Mouse (Mus musculus): ENCODE measurements at regions not wholly inside any gene's neighbourhood (a gene's known extent, or its start where the extent isn't known, plus 50 kb on each side); places are given as distances from the start of the nearest gene placed in this dataset.
"Not testable (repeated sequence)": the region's sequence is repeated elsewhere in the genome, so short reads cannot be mapped to it uniquely, and the experiment has no call there.

DNA sequence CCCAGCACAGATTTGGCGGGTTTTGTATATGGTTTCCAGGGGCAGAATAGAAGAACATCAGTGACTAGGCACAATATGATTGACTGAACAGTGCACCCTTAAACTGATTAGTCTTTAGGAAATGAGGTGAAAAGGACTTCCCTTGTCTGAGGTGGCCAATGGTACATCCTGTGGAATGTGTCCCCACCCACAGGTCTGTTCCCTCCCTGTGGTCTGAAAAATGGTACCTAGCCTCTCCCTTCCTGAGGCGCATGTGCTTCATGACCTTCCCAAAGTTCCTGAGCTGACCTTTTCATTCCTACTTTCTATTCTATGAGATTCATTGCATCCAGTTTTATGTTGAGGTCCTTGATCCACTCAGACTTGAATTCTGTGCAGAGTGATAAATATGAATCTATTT is 76.0 kb downstream of the Zfp97 start:
- WGBS = 98% methylated on average over 2 of the region's 2 CpGs

DNA sequence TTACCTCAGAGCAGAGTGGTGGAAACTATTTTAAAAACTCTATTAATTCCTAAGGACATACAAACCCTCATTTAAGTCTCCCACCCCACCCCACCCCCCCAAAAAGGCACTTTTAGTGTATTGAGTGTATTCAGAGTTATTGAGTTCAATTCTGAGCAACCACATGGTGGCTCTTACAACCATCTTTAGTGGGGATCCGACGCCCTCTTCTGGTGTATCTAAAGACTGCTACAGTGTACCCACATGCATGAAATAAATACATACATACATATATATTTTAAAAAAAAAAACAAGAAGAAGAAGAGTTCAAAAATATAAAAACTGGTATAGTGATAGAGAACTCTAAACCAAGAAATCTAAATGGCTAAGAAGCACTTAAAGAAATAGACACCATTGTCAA is 107.9 kb downstream of the Zfp97 start:
- DNase-seq (ENCODE audit: low read depth, low spot score) = no peak
- WGBS = 48% methylated on average over 2 of the region's 2 CpGs

More for the DNA sequence above, 76.0 kb downstream of the Zfp97 start:
- DNase-seq (ENCODE audit: low read depth, low spot score) = not testable (repeated sequence)

DNA sequence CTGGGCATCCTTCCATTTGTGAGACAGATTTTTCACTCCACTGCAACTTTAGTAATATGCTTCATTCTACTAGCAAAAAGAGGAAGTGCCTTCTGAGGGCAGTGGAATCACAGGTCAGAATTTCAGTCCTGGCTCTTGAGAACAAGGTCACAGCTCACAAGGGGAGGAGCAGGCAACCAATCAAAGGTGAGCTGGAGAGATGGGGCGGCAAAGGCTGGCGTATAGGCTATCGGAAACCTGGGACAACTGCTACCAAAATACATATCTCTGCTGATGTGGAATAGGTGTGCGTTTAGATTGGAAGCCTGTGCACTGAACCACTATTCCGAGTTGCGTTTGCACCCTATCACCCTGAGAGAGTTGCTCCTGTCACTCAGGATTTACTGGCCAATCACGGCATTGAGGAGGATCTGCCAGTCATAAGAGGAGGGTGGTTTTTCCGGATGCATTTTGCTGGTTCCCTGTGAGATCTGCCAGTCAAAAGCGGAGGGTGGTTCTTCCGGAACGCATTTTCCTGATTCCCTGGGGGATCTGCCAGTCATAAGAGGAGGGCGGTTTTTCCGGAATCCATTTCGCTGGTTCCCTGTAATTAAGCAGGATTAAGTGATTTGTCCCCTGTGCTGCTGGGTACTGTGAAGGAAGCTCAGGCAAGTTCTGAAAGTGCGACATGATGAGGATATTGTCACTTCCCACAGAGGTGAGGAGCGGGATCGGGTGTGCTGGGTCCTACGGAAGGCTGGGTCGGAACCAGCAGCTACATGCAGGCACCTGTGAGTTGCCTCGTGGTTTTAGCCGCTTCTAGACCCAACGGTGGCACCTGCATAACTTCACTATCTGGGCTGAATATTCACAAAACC is 113.3 kb downstream of the Zfp97 start:
- peak; percentile 91 for DNase-seq (ENCODE audit: low read depth, low spot score)
- under 1% methylated on average over 22 of the region's 22 CpGs for WGBS

DNA sequence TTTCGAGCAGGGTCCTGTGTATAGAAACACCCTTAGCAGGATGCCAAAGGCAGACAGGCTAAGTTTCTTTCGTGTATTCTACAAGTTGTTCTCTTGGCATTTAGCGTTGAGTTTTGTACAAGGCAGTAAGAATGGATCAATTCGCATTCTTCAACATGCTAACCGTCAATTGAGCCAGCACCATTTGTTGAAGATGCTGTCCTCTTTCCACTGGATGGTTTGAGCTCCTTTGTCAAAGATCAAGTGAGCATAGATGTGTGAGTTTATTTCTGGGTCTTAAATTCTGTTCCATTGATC is 113.9 kb downstream of the Zfp97 start:
- DNase-seq (ENCODE audit: low read depth, low spot score) = not testable (repeated sequence)
- 0% methylated on average over 5 of the region's 5 CpGs for WGBS
